Mouse (Mus musculus) CH12.LX (cell line): ENCODE measurements around the gene Aup1. TPM values are rescaled to one million over a fixed set of nuclear protein-coding genes. Genes with fewer than 3 reads are reported as not detected.

Experiments used
- DNase-seq: peaks from one replicate; pipeline ENCODE4 v3.0.0-alpha.2; 2013; ENCODE audit errors: extremely low read depth
- H3K27ac ChIP-seq: 2 replicates; pipeline ENCODE4 v1.5.1; 2012; ENCODE audit warnings: low read depth, mild to moderate bottlenecking, control low read depth, moderate library complexity; ENCODE audit not compliant: insufficient read depth
- H3K27me3 ChIP-seq: replicated peaks from 2 replicates; pipeline ENCODE3; 2012; ENCODE audit warnings: inconsistent platforms
- H3K36me3 ChIP-seq, 2 experiments: replicated peaks in 1 of 2; 2 replicates each; pipeline versions ENCODE3 to v1.6.1; 2012; ENCODE audit warnings: inconsistent platforms in 1 of 2, low read length in 1 of 2, mild to moderate bottlenecking in 1 of 2, mixed read lengths in 1 of 2, moderate library complexity in 1 of 2; ENCODE audit not compliant: control insufficient read depth in 1 of 2, insufficient read depth in 1 of 2
- H3K4me1 ChIP-seq, 2 experiments: 2 replicates each; pipeline ENCODE4 v1.6.1; 2012; ENCODE audit warnings: inconsistent platforms in 1 of 2, moderate library complexity in 1 of 2; ENCODE audit not compliant: insufficient read depth in 2 of 2, control insufficient read depth in 1 of 2
- H3K4me2 ChIP-seq: 2 replicates; pipeline ENCODE4 v1.6.1; 2012; ENCODE audit warnings: low read depth, mild to moderate bottlenecking, control low read depth; ENCODE audit not compliant: poor library complexity, insufficient read depth, severe bottlenecking
- H3K4me3 ChIP-seq, 3 experiments: fragments of 150-350 bp in 1 of 3; sonication (generic) in 1 of 3; replicated peaks in 1 of 3; 2 replicates each; pipeline versions ENCODE3 to v1.5.1; 2011 to 2012; ENCODE audit warnings: low read depth in 2 of 3, low read length in 2 of 3, mild to moderate bottlenecking in 2 of 3, moderate library complexity in 2 of 3, control low read depth in 1 of 3, improper control_type of control experiment in 1 of 3, inconsistent platforms in 1 of 3, mixed read lengths in 1 of 3; ENCODE audit not compliant: poor library complexity in 1 of 3
- H3K79me2 ChIP-seq: replicated peaks from 2 replicates; pipeline ENCODE4 v1.6.1; 2012; ENCODE audit warnings: mild to moderate bottlenecking, moderate library complexity; ENCODE audit not compliant: control insufficient read depth, poor library complexity, insufficient read depth, severe bottlenecking; ENCODE audit errors: extremely low read depth
- H3K9ac ChIP-seq: 2 replicates; pipeline ENCODE4 v1.6.1; 2012; ENCODE audit warnings: low read depth, mild to moderate bottlenecking, control low read depth, moderate library complexity; ENCODE audit not compliant: insufficient read depth
- H3K9me3 ChIP-seq: replicated peaks from 2 replicates; pipeline ENCODE3; 2012; ENCODE audit warnings: low read length, inconsistent platforms, mixed read lengths
- BHLHE40 ChIP-seq: IDR thresholded peaks from 2 replicates; pipeline ENCODE4 v1.6.1; 2011; ENCODE audit warnings: mild to moderate bottlenecking, low read depth, low read length, improper control_type of control experiment
- CHD1 ChIP-seq: IDR thresholded peaks from 2 replicates; pipeline ENCODE4 v1.6.1; 2012; ENCODE audit warnings: low read depth, low read length, improper control_type of control experiment, inconsistent platforms
- CTCF ChIP-seq, 2 experiments: IDR thresholded peaks in 1 of 2; conservative IDR thresholded peaks in 1 of 2; 2 replicates each; pipeline ENCODE4 v1.5.1; 2011 to 2012; ENCODE audit warnings: low read depth in 2 of 2, low read length in 2 of 2, improper control_type of control experiment in 1 of 2, inconsistent platforms in 1 of 2, mild to moderate bottlenecking in 1 of 2, moderate library complexity in 1 of 2
- E2F4 ChIP-seq: IDR thresholded peaks from 2 replicates; pipeline ENCODE4 v1.6.1; 2011; ENCODE audit warnings: low read depth, low read length, improper control_type of control experiment; ENCODE audit not compliant: insufficient replicate concordance
- ELF1 ChIP-seq: IDR thresholded peaks from 2 replicates; pipeline ENCODE4 v1.6.1; 2014; ENCODE audit warnings: low read depth, mild to moderate bottlenecking, inconsistent platforms, low read length, improper control_type of control experiment
- EP300 ChIP-seq: IDR thresholded peaks from 2 replicates; pipeline ENCODE4 v1.6.1; 2011; ENCODE audit warnings: low read length, improper control_type of control experiment
- GABPA ChIP-seq: IDR thresholded peaks from 2 replicates; pipeline ENCODE4 v1.6.1; 2012; ENCODE audit warnings: low read depth, low read length, improper control_type of control experiment, inconsistent platforms; ENCODE audit not compliant: insufficient replicate concordance
- IRF4 ChIP-seq: IDR thresholded peaks from 2 replicates; pipeline ENCODE4 v1.6.1; 2014; ENCODE audit warnings: low read depth, mild to moderate bottlenecking, inconsistent platforms, low read length, improper control_type of control experiment
- KAT2A ChIP-seq: IDR thresholded peaks from 2 replicates; pipeline ENCODE4 v1.6.1; 2012; ENCODE audit warnings: low read length, improper control_type of control experiment, inconsistent platforms; ENCODE audit not compliant: insufficient replicate concordance
- MAFK ChIP-seq: IDR thresholded peaks from 2 replicates; pipeline ENCODE4 v1.6.1; 2011; ENCODE audit warnings: low read length, improper control_type of control experiment; ENCODE audit not compliant: insufficient replicate concordance
- MAZ ChIP-seq: IDR thresholded peaks from 2 replicates; pipeline ENCODE4 v1.6.1; 2012; ENCODE audit warnings: low read depth, mild to moderate bottlenecking, inconsistent platforms, low read length, improper control_type of control experiment, moderate library complexity
- MXI1 ChIP-seq: IDR thresholded peaks from 2 replicates; pipeline ENCODE4 v1.6.1; 2011; ENCODE audit warnings: mild to moderate bottlenecking, low read depth, low read length, improper control_type of control experiment
- NRF1 ChIP-seq: IDR thresholded peaks from 2 replicates; pipeline ENCODE4 v1.6.1; 2014; ENCODE audit warnings: low read depth, mild to moderate bottlenecking, inconsistent platforms, low read length, improper control_type of control experiment, moderate library complexity
- RAD21 ChIP-seq: IDR thresholded peaks from 2 replicates; pipeline ENCODE4 v1.6.1; 2011; ENCODE audit warnings: low read depth, mild to moderate bottlenecking, low read length, improper control_type of control experiment, moderate library complexity
- SIN3A ChIP-seq: IDR thresholded peaks from 2 replicates; pipeline ENCODE4 v1.6.1; 2012; ENCODE audit warnings: low read length, improper control_type of control experiment, inconsistent platforms
- TCF12 ChIP-seq: IDR thresholded peaks from 2 replicates; pipeline ENCODE4 v1.6.1; 2014; ENCODE audit warnings: low read depth, mild to moderate bottlenecking, inconsistent platforms, low read length, improper control_type of control experiment
- USF2 ChIP-seq: conservative IDR thresholded peaks from 2 replicates; pipeline ENCODE4 v1.6.1; 2011; ENCODE audit warnings: low read depth, low read length, improper control_type of control experiment
- ZKSCAN1 ChIP-seq: IDR thresholded peaks from 2 replicates; pipeline ENCODE4 v1.6.1; 2012; ENCODE audit warnings: low read depth, inconsistent platforms, low read length, improper control_type of control experiment, borderline replicate concordance
- dilution Hi-C: fragments of 300-500 bp; cut with MboI; formaldehyde crosslinking; loops from 2 replicates; pipeline ENCODE4 v1.14.3; 2020; ENCODE audit warnings: low sequenced_read_pairs; ENCODE audit not compliant: extremely low pct_unique_long_range_greater_than_20kb, extremely low pct_ligation_motif_present
- in situ Hi-C: fragments of 300-500 bp; cut with MboI; formaldehyde crosslinking; loops from 3 replicates; pipeline ENCODE4 v1.14.3; 2019; ENCODE audit warnings: low sequenced_read_pairs, low pct_ligation_motif_present, low pct_unique_long_range_greater_than_20kb, mixed read lengths
- polyA plus RNA-seq: library from polyadenylated mRNA; unstranded; fragments of >175 nt; gene quantifications from 2 replicates; pipeline ENCODE4 v1.2.1, GENCODE M21; 2012; ENCODE audit warnings: low read depth; ENCODE audit not compliant: insufficient read length
- total RNA-seq, 2 experiments: library from RNA; depleted of rRNA; stranded (reverse); fragments of 300-350 nt in 1 of 2; fragments of >200 nt in 1 of 2; gene quantifications; 2 replicates each; pipeline ENCODE4 v1.2.3; 2012 to 2014

The Aup1 gene
- total and polyA plus RNA-seq, 3 experiments, result 119 to 324 (median 240) TPM

GRCm38 (mm10) chr6:83074979-83075378 lies 20.7 kb downstream of the Aup1 start:
- no peak for DNase-seq
- Histone ChIP-seq H3K4me3 (no peak overlapping the region), H3K27ac (no peak overlapping the region), H3K27me3 (peaks cover 3% of the 10 kb centered on the region), H3K79me2 (no peaks in the 10 kb centered on the region), H3K9me3 (peaks cover 16% of the 10 kb centered on the region), H3K4me1 (peaks cover 3 to 19% of the 10 kb centered on the region in 2 experiments; a peak in 3 of 4 replicates), H3K36me3 (peaks cover 2 to 6% of the 10 kb centered on the region in 2 experiments), H3K9ac (no peak overlapping the region), H3K4me2 (no peak overlapping the region)
- in situ Hi-C loops (no loop called here), dilution Hi-C loops (no loop called here)
- TF ChIP-seq ELF1 (no peak), CHD1 (no peak), GABPA (no peak), EP300 (no peak), IRF4 (no peak), E2F4 (no peak), CTCF (conservative IDR thresholded peaks at IDR 0.05 in 1 of 2, IDR thresholded peaks at IDR 0.05 in 1 of 2; ENCODE audit: low read depth in 2 of 2, low read length in 2 of 2) (peak in 1 of 2 experiments; percentile 55; a peak in 2 of 4 replicates), RAD21 (peak; percentile 39), TCF12 (no peak), ZKSCAN1 (no peak), MAFK (no peak), USF2 (no peak), NRF1 (no peak), KAT2A (no peak), SIN3A (no peak)

- in situ Hi-C loops, result no loop called here
These were observed 23.5 kb downstream of the Aup1 start, which contains the start of gene Pcgf1 for GRCm38 (mm10) chr6:83077630-83078323. TSS of gene Pcgf1 (plus strand) at chr6:83077869.

More at GRCm38 (mm10) chr6:83077630-83078323, 23.5 kb downstream of the Aup1 start, which contains the start of gene Pcgf1:
- H3K4me1 ChIP-seq, result peaks cover 3 to 19% of the 10 kb centered on the region in 2 experiments; a peak in 3 of 4 replicates
- peaks cover 11 to 29% of the 10 kb centered on the region in 2 experiments for H3K36me3 ChIP-seq
- H3K9me3 ChIP-seq, result no peaks in the 10 kb centered on the region
- H3K4me3 ChIP-seq, result peak within 1 kb of the TSS; percentile 84 to 89 (median 84)
- DNase-seq, result peak; percentile 41
- peak within 1 kb of the TSS; percentile 81 for H3K9ac ChIP-seq
- H3K79me2 ChIP-seq, result no peaks in the 10 kb centered on the region
- H3K4me2 ChIP-seq, result peak within 1 kb of the TSS; percentile 68
- TF ChIP-seq CHD1, result no peak
- TF ChIP-seq BHLHE40, result peak; percentile 43
- peak; percentile 62; the same call in 1 of the 2 replicates for TF ChIP-seq MAZ
- TF ChIP-seq MXI1, result peak; percentile 95; the same call in 1 of the 2 replicates
- TF ChIP-seq TCF12, result peak; percentile 12; the same call in 1 of the 2 replicates
- dilution Hi-C loops, result no loop called here
- peak within 1 kb of the TSS; percentile 87 for H3K27ac ChIP-seq
- peaks cover 3% of the 10 kb centered on the region for H3K27me3 ChIP-seq
